Mouse (Mus musculus) kidney, adult 2 months (tissue): Measurements from ENCODE around the gene Ceacam20. TPM values are rescaled to one million over a fixed set of nuclear protein-coding genes. Genes with fewer than 3 reads are reported as not detected.

ENCODE experiments used
- DNase-seq: peaks from one replicate; pipeline ENCODE4 v3.0.0; 2021
- H3K27ac ChIP-seq: fragments of 200-500 bp; 2 replicates; pipeline ENCODE4 v1.5.1; 2012; ENCODE audit warnings: low read depth, low read length, control low read depth, inconsistent platforms; ENCODE audit not compliant: insufficient read depth
- H3K27me3 ChIP-seq: fragments of 200-500 bp; replicated peaks from 2 replicates; pipeline ENCODE4 v1.6.1; 2012; ENCODE audit warnings: mild to moderate bottlenecking, moderate library complexity, low read length, inconsistent platforms; ENCODE audit not compliant: control insufficient read depth, insufficient read depth
- H3K36me3 ChIP-seq: fragments of 200-500 bp; 2 replicates; pipeline ENCODE4 v1.6.1; 2012; ENCODE audit warnings: mild to moderate bottlenecking, moderate library complexity, low read length, inconsistent platforms; ENCODE audit not compliant: control insufficient read depth, insufficient read depth
- H3K4me1 ChIP-seq: fragments of 200-500 bp; 2 replicates; pipeline ENCODE4 v1.6.1; 2011; ENCODE audit warnings: low read length; ENCODE audit not compliant: control insufficient read depth, insufficient read depth
- H3K4me3 ChIP-seq: fragments of 200-500 bp; 2 replicates; pipeline ENCODE4 v1.5.1; 2011; ENCODE audit warnings: mild to moderate bottlenecking, low read depth, low read length, control low read depth; ENCODE audit not compliant: insufficient read depth
- CTCF ChIP-seq: fragments of 200-500 bp; conservative IDR thresholded peaks from 2 replicates; pipeline ENCODE4 v1.5.1; 2011; ENCODE audit warnings: low read depth, mild to moderate bottlenecking, control low read depth, low read length, moderate library complexity, mixed read lengths; ENCODE audit not compliant: insufficient read depth, insufficient read length
- POLR2A ChIP-seq: fragments of 200-500 bp; IDR thresholded peaks from one replicate; pipeline ENCODE4 v1.6.1; 2011; ENCODE audit warnings: low read depth, low read length, control low read depth
- WGBS: fragments of 180-500 bp; shearing (Covaris S2); methylation state at CpG from one replicate; pipeline ENCODE4 v1.1.7; 2018; 5-methylcytosine and 5-hydroxymethylcytosine counted together
- polyA plus RNA-seq: library from polyadenylated mRNA; depleted of rRNA; stranded (reverse); fragments of >200 nt; gene quantifications from 2 replicates; pipeline ENCODE4 v1.2.3, GENCODE M21; 2012

Ceacam20 gene
- polyA plus RNA-seq, 1 experiment: 0.03 TPM

DNA sequence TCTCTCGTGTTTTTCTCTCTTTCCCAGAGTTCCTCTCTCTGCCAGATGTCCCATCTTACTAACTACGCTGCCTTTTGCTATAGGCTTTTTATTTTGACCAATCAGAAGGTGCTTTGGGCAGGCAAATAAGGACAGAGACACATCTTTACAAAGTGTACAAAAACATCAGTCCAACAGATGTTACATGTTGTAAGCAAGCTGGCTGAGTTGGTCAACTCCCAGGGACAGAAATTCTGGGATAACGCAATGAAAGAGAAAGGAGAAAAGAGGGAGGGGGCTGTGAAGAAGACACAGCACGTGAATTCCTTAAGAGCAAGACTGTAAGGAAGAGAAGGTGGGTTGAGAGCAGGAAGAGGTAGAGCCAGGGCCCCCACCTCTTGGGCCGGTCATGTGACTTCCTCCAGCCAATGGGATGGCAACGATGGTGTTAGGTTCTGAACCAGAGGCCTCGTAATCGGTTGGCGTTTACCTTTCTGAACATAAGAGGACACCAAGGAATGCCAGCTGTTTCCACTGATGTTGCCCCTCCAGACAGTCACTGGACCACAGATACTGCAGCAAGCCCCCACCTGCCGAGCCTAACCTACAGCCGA, 27.9 kb upstream of the Ceacam20 start:
- no peak for DNase-seq
- TF ChIP-seq CTCF: no peak
- TF ChIP-seq POLR2A: no peak
- Histone ChIP-seq H3K4me3 (no peak overlapping the region), H3K27ac (no peak overlapping the region), H3K27me3 (no peaks in the 10 kb centered on the region), H3K36me3 (no peaks in the 10 kb centered on the region), H3K4me1 (peaks cover 4% of the 10 kb centered on the region; the same call in 1 of the 2 replicates)
- 82% methylated on average over 11 of the region's 11 CpGs for WGBS

DNA sequence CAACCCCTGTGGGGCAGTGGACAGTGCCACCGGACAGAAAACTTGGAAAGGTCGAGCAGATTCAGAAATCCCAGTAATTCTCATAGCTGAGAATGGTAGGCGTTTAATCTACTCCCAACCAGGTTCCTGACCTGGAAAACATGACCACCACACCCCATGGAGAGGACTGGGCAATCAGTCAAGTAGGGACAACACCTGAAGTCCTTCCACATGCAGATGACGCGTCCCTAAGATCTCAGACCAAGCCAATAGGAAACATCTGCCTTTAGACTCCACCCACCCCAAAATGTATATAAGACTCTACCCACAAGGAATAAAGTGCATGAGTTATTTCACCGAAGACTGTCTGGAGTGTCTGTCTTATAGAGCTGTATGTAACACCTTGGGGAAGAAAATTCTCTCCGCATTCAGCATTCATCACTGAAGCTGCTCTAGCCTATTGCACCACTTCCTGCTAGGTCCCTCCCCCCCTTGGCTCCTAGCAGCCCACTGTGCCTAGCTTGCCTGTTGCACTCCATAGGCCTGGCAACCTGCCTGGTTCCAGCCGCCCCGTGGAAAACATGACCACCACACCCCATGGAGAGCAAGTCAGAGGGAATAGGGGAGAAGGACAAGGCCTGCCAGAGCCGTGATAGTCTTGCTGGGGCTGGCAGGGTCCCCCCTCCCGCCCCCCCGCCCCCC, 25.5 kb upstream of the Ceacam20 start:
- no peak for TF ChIP-seq POLR2A
- no peak for TF ChIP-seq CTCF
- Histone ChIP-seq H3K27ac (no peak overlapping the region), H3K36me3 (no peaks in the 10 kb centered on the region), H3K4me1 (peaks cover 4% of the 10 kb centered on the region; the same call in 1 of the 2 replicates), H3K27me3 (no peaks in the 10 kb centered on the region), H3K4me3 (no peak overlapping the region)
- WGBS: 45% methylated on average over 11 of the region's 12 CpGs
- peak; percentile 90 for DNase-seq

DNA sequence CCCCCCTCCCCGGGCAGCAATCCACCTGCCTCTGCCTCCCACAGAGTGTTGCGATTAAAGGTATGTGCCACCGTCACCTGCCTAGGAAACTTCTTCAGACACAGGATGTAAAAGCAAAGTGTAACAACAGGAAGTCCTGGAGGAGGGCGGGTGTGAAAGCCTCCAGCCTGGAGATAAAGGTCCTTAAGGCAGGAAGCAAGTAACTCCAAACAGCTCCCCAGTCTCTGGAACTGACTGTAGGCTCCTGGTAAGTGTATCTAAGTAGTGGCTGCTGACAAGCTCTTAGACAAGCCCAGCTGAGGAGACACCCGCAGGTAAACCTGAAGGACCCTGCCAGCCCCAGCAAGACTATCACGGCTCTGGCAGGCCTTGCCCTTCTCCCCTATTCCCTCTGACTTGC, 25.0 kb upstream of the Ceacam20 start:
- no peak for TF ChIP-seq POLR2A
- Histone ChIP-seq H3K4me3 (no peak overlapping the region), H3K27me3 (no peaks in the 10 kb centered on the region), H3K36me3 (no peaks in the 10 kb centered on the region), H3K4me1 (peaks cover 4% of the 10 kb centered on the region; the same call in 1 of the 2 replicates), H3K27ac (no peak overlapping the region)
- 18% methylated on average over 4 of the region's 6 CpGs for WGBS
- DNase-seq: peak; percentile 53

DNA sequence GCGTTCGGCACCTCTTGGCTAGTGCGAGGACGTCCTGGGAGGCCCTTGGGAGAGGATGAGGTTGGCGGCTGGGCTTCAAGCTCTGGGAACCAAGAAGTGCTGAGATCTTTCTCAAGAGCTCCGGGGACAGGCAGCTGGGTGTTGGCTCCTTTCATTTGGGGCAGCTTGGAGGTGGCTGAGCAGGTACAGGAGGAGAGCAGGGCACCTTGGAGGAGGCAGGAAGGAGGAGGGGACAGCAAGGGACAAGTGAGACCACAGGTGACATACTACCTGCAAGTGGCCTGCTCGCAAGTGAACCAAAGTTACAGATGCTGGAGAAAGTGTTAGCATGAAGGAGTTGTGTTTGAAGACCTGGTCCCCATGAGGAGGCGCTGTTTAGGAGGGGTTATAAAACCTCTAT, 20.5 kb upstream of the Ceacam20 start:
- TF ChIP-seq POLR2A (no peak), CTCF (no peak)
- H3K27ac ChIP-seq: no peak overlapping the region
- no peaks in the 10 kb centered on the region for H3K4me1 ChIP-seq
- H3K4me3 ChIP-seq: no peak overlapping the region
- 90% methylated on average over 8 of the region's 8 CpGs for WGBS
- no peaks in the 10 kb centered on the region for H3K36me3 ChIP-seq
- H3K27me3 ChIP-seq: no peaks in the 10 kb centered on the region
- no peak for DNase-seq

DNA sequence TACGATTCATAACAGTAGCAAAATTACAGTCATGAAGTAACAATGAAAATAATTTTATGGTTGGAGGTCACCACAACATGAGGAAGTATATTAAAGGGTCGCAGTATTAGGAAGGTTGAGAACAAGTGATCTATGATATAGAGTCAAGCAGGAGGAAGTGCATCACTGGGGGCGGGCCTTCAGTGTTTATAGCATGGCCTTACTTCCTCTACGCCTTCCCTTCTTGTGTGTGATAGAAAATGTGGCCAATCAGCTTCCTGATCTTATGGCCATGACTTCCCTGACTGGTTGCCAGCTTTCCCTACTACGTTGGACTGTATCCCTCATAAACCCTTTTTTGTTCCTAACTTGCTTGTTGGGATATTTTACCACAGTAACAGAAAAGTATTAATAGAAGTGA, 20.0 kb upstream of the Ceacam20 start:
- TF ChIP-seq POLR2A (no peak), CTCF (no peak)
- H3K27ac ChIP-seq: no peak overlapping the region
- no peaks in the 10 kb centered on the region for H3K27me3 ChIP-seq
- no peak for DNase-seq
- H3K4me1 ChIP-seq: no peaks in the 10 kb centered on the region
- 87% methylated on average over 5 of the region's 5 CpGs for WGBS
- H3K36me3 ChIP-seq: no peaks in the 10 kb centered on the region
- H3K4me3 ChIP-seq: no peak overlapping the region

DNA sequence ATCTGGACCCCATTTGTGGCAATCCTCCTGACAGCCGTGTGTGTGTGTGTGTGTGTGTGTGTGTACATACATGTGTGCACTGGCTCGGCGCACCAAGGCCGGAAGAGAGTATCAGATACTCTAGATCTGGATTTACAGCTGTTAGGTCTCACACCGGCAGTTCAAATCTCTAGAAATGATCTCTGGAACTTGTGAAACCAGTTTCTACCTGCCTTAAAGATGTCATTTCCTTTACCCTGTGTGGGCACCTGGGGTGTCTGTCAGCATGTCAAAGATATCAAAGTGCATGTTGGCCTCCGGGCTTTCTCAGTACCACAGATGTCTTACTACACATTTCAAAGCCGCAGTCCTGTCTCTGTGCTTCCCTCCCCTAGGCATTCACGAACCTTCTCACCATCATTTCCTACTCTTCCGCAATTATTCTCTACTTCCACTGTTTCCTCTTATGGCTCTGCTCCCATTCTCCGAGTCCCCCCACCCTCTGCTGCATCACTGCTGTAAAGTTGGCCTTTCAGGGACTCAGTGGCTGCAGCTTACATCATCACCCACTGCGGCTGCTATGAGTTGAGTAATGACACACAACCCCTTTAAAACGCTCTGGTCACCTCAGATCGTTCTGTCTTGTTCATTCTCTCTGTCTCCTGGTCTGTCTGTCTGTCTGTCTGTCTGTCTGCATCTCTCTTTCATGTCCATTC, 19.2 kb upstream of the Ceacam20 start:
- no peak for DNase-seq
- H3K4me3 ChIP-seq: no peak overlapping the region
- TF ChIP-seq CTCF (no peak), POLR2A (no peak)
- 71% methylated on average over 13 of the region's 13 CpGs for WGBS
- H3K36me3 ChIP-seq: no peaks in the 10 kb centered on the region
- no peaks in the 10 kb centered on the region for H3K27me3 ChIP-seq
- H3K4me1 ChIP-seq: no peaks in the 10 kb centered on the region
- no peak overlapping the region for H3K27ac ChIP-seq

DNA sequence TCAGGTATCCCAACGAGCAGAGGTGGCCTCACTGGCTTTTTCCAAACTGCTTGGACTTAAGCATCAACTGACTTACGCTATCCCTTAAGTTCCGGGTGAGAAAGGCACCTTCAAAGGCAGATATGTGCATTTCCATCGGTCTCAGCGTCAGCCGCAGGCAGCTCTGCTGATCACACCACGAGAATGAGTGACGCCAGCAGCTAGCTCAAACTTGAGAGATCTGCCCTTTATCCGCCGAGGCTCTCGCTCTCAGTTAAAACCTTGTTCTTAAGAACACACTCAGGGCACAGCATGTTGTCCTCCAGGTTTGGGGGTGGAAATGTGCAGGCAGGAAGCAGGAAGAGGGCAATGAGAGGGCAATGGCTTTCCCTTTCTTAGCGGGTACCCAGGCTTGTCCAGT, 16.3 kb upstream of the Ceacam20 start:
- 81% methylated on average over 12 of the region's 12 CpGs for WGBS
- no peak overlapping the region for H3K27ac ChIP-seq
- DNase-seq: no peak

DNA sequence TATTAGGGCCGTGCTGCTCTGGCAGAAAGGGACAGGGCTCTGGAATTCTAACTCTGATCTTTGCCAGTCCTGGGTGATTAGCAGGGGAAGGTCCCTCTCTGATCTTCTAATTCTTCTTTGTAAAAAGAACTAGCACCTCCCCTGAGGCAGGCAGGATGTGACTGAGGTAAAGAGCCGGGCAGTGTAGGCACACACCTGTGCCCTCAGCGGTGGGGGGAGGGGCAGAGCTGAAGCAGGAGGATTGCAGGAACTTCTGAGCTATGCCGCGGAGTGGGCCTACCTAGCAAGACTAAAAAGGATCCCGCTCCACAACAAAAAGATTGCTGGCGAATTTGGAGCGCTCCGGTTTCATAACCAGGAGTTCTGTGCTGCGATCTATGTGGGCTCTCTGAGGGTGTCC, 15.2 kb upstream of the Ceacam20 start:
- no peak for DNase-seq
- no peaks in the 10 kb centered on the region for H3K4me1 ChIP-seq
- TF ChIP-seq CTCF (no peak), POLR2A (no peak)
- H3K27me3 ChIP-seq: no peaks in the 10 kb centered on the region
- H3K27ac ChIP-seq: no peak overlapping the region
- WGBS: 72% methylated on average over 10 of the region's 10 CpGs
- H3K36me3 ChIP-seq: no peaks in the 10 kb centered on the region
- no peak overlapping the region for H3K4me3 ChIP-seq

More for the DNA sequence above, 16.3 kb upstream of the Ceacam20 start:
- Histone ChIP-seq H3K36me3 (no peaks in the 10 kb centered on the region), H3K4me3 (no peak overlapping the region), H3K4me1 (no peaks in the 10 kb centered on the region), H3K27me3 (no peaks in the 10 kb centered on the region)
- no peak for TF ChIP-seq POLR2A
